Mouse (Mus musculus) gastrocnemius, postnatal 36 days (tissue): Measurements from ENCODE around the gene Trim46. TPM values are rescaled to one million over a fixed set of nuclear protein-coding genes. Genes with fewer than 3 reads are reported as not detected.
A peak's percentile ranks its signal among the peaks of the same experiment; 100 is the strongest.

ENCODE experiments used
- DNase-seq, 2 experiments: peaks; one replicate each; pipeline ENCODE4 v3.0.0; 2022
- intact Hi-C: fragments of 180-260 bp; cut with DNase I; formaldehyde crosslinking; loops from one replicate; pipeline ENCODE4 v1.15.1; 2025
- total RNA-seq, 2 experiments: library from RNA; stranded (reverse); gene quantifications; 2 replicates each; pipeline ENCODE4 v1.2.3; 2021

Gene Trim46
- total RNA-seq, 2 experiments from 2014 or later: 0.15 to 0.17 TPM

DNA sequence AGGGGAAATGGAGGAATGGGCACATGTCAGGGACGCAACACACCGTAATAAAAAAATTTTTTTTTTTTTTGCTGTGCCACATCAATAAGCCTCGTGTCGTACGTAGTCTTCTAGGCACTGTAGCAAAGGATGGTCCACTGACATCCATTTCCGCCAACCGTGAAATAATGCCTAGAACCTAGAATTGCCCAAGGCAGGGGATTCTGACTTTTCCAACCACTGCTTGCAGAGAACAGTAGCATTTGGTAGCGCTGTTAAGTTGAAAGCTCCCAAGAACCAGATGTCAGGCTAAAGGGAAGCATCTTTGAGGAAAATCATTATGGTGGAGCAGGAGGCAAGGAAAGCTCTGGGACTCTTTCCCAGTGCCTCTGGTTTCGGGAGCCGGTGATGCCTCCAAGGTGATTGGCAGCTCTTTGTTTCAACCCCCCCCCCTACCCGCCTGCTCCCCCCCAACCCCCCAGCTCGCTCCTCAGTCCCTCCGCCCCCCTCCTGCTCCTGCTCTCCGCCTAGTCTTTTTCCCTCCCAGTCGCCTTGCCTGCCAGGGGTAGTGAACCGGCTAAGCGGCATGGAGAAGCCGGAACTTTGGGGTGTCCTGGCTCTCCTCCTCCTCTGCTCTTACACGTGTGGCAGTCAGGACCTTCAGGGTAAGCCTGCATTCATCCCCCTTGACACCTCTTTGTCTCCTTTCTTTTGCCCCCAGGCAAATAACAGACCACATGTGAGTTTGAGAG is 31.3 kb downstream of the Trim46 start, which contains the start of gene Thbs3:
Gene Thbs3, plus strand, starts transcription at position 500 of the 731 bp plus-strand sequence.
- intact Hi-C loops: loop anchor here (2.0 kb wide), 1 partner anchor 16 kb away; no protein-coding TSS in a partner anchor
- peak in 1 of 2 experiments; percentile 43 for DNase-seq

- DNase-seq: peak; percentile 87 to 91
- intact Hi-C loops: loop anchor here (2.0 kb wide), 1 partner anchor 15 kb away; no protein-coding TSS in a partner anchor
Observed at GRCm38 (mm10) chr3:89213803-89214530, 32.1 kb downstream of the Trim46 start.

DNA sequence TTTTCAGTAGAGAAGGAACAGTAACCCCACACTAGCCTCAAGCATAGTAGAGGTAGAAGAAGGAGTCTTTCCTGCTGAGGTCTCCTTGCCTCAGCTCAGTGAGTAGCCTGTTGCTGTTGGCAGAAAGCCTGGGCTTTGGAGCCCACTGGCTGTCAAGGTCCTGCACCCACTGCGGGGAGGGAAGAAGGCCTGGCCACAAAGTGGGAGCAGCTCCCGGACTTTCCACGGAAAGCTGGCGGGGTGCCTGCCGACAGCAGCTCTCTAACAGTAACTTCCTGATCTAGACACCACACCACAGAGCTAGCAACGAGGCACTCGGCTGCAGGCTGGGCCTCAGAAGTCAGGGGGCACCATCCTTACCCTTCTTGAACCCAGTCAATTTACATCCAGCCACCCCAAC is 35.4 kb downstream of the Trim46 start:
- intact Hi-C loops: no loop called here
- no peak for DNase-seq

DNA sequence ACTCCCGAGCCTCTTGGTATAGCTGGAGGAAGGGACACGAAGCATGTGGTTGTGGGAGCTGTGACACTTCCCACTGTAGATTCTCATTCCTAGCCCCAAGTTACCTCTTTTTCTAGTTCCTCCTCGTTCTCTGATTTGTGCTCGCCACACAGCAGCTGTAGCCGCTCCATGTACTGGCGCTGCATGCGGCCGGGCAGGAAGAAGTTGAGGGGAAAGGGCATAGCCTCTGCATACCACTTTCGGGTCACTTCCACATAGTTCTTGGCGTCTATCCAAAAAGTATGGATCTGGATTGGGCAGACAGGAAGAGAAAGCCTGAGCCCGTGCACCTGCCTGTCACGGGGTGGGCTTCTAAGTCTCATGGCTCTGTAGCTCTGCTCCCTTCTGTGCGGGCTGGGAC is 35.9 kb downstream of the Trim46 start:
- intact Hi-C loops: no loop called here
- DNase-seq: no peak

- intact Hi-C loops: no loop called here
Observed at GRCm38 (mm10) chr3:89209731-89210130, 36.4 kb downstream of the Trim46 start.

GRCm38 (mm10) chr3:89208736-89209135 is 37.4 kb downstream of the Trim46 start:
- intact Hi-C loops: no loop called here
- DNase-seq: no peak

More at GRCm38 (mm10) chr3:89209731-89210130, 36.4 kb downstream of the Trim46 start:
- no peak for DNase-seq

GRCm38 (mm10) chr3:89208075-89208657 is 37.9 kb downstream of the Trim46 start:
- intact Hi-C loops: no loop called here
- no peak for DNase-seq

DNA sequence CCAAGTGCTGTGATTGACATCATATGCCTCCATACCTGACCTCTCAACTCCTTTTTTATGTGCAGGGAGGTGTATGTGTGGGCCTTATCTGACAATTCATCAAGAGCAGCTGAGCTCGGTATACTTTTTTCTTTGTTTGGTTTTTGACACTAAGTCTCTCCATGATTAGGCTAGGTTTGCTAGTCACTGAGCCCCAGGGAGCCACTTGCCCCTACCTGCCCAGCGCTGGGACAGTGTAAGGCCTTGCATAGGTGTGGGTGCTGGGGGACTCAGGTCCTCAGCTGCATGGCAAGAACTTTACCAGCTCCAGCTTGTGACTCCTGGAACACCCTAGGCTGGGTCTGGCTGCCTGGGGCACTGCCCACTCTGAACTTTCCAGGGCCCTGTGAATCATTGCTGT is 39.4 kb downstream of the Trim46 start:
- intact Hi-C loops: no loop called here
- DNase-seq: no peak

DNA sequence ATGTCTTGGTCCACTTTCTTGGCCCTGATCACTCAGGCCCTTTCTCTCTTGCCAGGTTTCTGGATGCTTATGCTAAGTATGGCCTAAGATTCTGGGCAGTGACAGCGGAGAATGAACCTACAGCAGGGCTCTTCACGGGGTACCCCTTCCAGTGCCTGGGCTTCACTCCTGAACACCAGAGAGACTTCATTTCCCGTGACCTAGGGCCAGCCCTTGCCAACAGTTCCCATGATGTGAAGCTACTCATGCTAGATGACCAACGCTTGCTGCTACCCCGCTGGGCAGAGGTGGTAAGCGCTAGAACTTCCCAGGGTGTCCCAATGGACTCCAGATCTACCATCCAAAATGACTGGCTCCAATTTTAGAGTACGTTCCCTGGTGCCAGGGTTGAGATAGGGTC is 40.0 kb downstream of the Trim46 start:
- DNase-seq: no peak
- intact Hi-C loops: no loop called here

DNA sequence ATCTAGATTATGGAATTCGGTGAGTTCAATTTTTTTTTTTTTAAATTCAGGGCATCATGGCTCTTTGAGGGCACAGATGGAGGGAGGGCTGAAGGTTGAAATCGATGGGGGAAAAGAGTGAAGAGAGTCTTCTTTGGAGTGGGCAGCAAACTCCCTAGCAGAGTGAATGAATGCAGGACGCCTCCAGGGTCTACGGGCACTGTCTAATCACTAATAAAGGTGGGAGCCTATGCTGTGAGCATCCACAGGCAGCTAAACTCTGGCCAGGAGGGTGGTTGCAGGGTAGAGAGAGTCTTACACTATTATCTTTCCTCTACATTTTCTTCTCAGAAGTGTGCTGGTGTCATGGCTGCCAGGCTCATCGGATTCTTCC is 43.0 kb downstream of the Trim46 start:
- intact Hi-C loops: no loop called here
- DNase-seq: no peak

- intact Hi-C loops: no loop called here
Observed at GRCm38 (mm10) chr3:89202253-89203141, 43.6 kb downstream of the Trim46 start, which contains the start of gene Gba. TSS of gene Gba (plus strand) at chr3:89202928.

DNA sequence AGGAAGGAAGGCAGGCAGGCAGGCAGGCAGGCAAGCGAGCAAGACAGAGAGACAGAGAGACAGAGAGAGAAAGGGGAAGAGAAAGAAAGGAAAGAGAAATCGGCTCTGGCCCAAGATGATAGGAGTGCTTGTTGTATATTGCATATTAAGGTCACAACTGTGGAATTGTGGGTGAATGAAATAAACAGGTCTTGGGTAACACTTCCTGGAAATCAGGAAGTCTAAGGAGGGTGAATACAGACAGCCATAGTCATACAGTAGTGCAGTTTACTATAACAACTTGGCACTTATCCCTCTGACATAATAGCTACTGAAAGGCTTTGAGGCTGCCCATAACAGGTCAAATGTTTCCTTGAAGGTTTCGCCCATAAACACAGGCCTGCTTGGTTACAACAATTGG is 46.3 kb downstream of the Trim46 start:
- intact Hi-C loops: loop anchor here (2.0 kb wide), 1 partner anchor 15 kb away; the partner anchor contains the start of gene Thbs3
- DNase-seq: no peak

More at GRCm38 (mm10) chr3:89202253-89203141, 43.6 kb downstream of the Trim46 start, which contains the start of gene Gba:
- peak; percentile 65 to 68 for DNase-seq

DNA sequence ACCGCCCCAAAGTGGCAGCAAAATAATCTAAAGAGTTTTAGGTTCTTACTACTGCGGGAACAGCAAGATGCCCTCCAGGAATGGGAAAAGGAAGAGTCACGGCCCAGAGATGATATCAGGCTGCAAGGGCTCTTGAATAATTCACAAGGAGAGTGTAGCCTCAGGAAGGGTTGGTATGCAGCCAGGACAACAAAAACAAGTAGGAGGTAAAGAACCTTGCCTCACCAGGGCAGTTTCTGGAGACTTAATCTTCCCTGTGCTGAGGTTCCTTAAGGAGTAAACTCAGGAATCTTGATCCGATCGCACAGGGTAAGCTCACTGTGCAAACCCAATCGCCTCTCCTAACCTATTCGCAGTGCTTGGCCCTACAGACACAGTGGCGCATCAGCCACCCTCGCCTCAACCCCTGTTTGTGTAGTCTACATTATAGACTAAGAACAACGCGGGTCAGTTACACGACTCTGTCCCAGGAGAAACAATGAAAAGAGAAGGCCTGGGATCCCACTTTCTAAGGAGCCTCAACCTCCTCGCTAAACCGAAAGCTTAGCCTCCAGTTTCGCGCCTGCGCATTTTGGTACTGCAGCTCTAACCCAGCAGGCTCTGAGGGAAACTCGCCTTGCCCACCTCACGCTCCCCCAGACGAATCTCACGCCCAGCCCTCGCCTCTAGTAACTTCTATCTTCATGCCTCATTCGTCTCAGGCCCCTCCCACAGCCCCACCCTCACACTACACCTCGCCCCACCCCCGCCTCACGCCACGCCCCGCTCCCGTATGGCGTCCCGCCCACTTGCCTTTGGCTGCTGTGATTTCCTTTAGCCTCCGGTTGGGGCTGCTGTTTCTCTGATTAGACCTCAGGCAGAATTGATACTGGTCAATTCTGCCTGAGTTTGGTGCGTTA is 49.9 kb downstream of the Trim46 start:
- intact Hi-C loops: no loop called here

GRCm38 (mm10) chr3:89193853-89194252 is 52.3 kb downstream of the Trim46 start:
- intact Hi-C loops: no loop called here
- DNase-seq: no peak

More for the DNA sequence above, 49.9 kb downstream of the Trim46 start:
- peak; percentile 76 to 87 for DNase-seq

GRCm38 (mm10) chr3:89193351-89193750 is 52.8 kb downstream of the Trim46 start:
- DNase-seq: no peak
- intact Hi-C loops: no loop called here

DNA sequence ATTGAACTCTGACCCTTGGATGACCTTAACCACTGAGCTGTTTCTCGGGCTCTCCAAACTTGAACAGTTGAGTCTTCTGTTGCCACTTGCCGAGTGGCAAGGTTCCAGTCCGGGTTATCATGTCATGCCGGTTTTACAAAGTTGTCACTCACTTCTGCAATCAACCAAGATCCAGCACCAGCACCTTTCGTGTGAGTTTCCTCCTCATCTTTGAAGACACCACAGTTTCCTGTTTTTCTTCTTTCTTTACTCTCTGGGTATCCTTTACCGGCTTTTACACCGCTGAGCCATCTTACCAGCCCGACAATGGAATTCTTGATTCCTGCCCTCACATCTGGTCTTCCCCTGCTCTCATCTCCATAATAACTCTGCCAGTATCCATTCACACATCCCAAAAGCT is 55.7 kb downstream of the Trim46 start:
- no peak for DNase-seq

GRCm38 (mm10) chr3:89188478-89188875 is 57.6 kb downstream of the Trim46 start:
- intact Hi-C loops: no loop called here
- DNase-seq: no peak

More for the DNA sequence above, 55.7 kb downstream of the Trim46 start:
- intact Hi-C loops: no loop called here

- intact Hi-C loops: no loop called here
- no peak for DNase-seq
Observed at GRCm38 (mm10) chr3:89187690-89188477, 58.2 kb downstream of the Trim46 start.
